Mouse (Mus musculus) liver, embryonic 11.5 days (tissue): ENCODE data around the gene Plxnb2. TPM values are rescaled to one million over a fixed set of nuclear protein-coding genes. Genes with fewer than 3 reads are reported as not detected.

ENCODE experiments used
- ATAC-seq: fragments of 200-750 bp; cut with Nextera tagmentation; replicated peaks from 2 replicates; pipeline ENCODE4 v1.8.0; 2017; ENCODE audit warnings: moderate number of reproducible peaks, mild to moderate bottlenecking, moderate TSS enrichment, moderate library complexity; ENCODE audit not compliant: low FRiP score
- DNase-seq: peaks from one replicate; pipeline ENCODE4 v3.0.0-alpha.2; 2017; ENCODE audit warnings: low spot score
- H3K27ac ChIP-seq: fragments of 300-500 bp; sonication (generic); 2 replicates; pipeline ENCODE4 v1.5.1; 2014; ENCODE audit warnings: mild to moderate bottlenecking, low read depth, low read length, control low read depth
- H3K27me3 ChIP-seq: fragments of 300-500 bp; sonication (generic); replicated peaks from 2 replicates; pipeline ENCODE4 v1.6.1; 2014; ENCODE audit warnings: low read length, mixed read lengths; ENCODE audit not compliant: control insufficient read depth, insufficient read depth
- H3K36me3 ChIP-seq: fragments of 300-500 bp; sonication (generic); 2 replicates; pipeline ENCODE4 v1.6.1; 2014; ENCODE audit warnings: mild to moderate bottlenecking, low read length, moderate library complexity, mixed read lengths; ENCODE audit not compliant: control insufficient read depth, insufficient read depth
- H3K4me1 ChIP-seq: fragments of 300-500 bp; sonication (generic); replicated peaks from 2 replicates; pipeline ENCODE4 v1.6.1; 2014; ENCODE audit warnings: low read length, mixed read lengths; ENCODE audit not compliant: control insufficient read depth, insufficient read depth
- H3K4me2 ChIP-seq: fragments of 300-500 bp; sonication (generic); 2 replicates; pipeline ENCODE4 v1.6.1; 2014; ENCODE audit warnings: mild to moderate bottlenecking, control low read depth, moderate library complexity
- H3K4me3 ChIP-seq: fragments of 300-500 bp; sonication (generic); 2 replicates; pipeline ENCODE4 v1.5.1; 2014; ENCODE audit warnings: low read depth, low read length, control low read depth
- H3K9ac ChIP-seq: fragments of 300-500 bp; sonication (generic); 2 replicates; pipeline ENCODE4 v1.6.1; 2014; ENCODE audit warnings: low read depth, low read length, control low read depth
- H3K9me3 ChIP-seq: fragments of 300-500 bp; sonication (generic); 2 replicates; pipeline ENCODE4 v1.6.1; 2016; ENCODE audit warnings: low read length, inconsistent platforms, mixed read lengths; ENCODE audit not compliant: control insufficient read depth
- WGBS: fragments of 180-500 bp; shearing (Covaris S2); extraction: QIAGEN DNeasy Blood & Tissue Kit; methylation state at CpG from one replicate; pipeline ENCODE4 v1.1.7; 2014; 5-methylcytosine and 5-hydroxymethylcytosine counted together
- polyA plus RNA-seq: library from polyadenylated mRNA; unstranded; fragments of >200 nt; fragmentation: Nextera tagmentation; extraction: Ambion mirVana; gene quantifications from 2 replicates; pipeline ENCODE4 v1.2.1, GENCODE M21; 2014

Plxnb2 gene
- polyA plus RNA-seq, 1 experiment from 2014 or later, result 78.3 TPM

- H3K27me3 ChIP-seq, result peaks cover 90% of the 10 kb centered on the region
- no peak overlapping the region for H3K4me3 ChIP-seq
- no peaks in the 10 kb centered on the region for H3K9me3 ChIP-seq
- H3K9ac ChIP-seq, result no peak overlapping the region
- H3K4me2 ChIP-seq, result no peak overlapping the region
- ATAC-seq, result no peak
- H3K36me3 ChIP-seq, result no peaks in the 10 kb centered on the region
- no peak for DNase-seq
- WGBS, result 20% methylated on average over 5 of the region's 5 CpGs
- H3K4me1 ChIP-seq, result peaks cover 5% of the 10 kb centered on the region
- H3K27ac ChIP-seq, result no peak overlapping the region
These were observed 39.1 kb downstream of the Plxnb2 start for GRCm38 (mm10) chr15:89141443-89141842.

GRCm38 (mm10) chr15:89140659-89141252 is 39.8 kb downstream of the Plxnb2 start, which contains the start of gene Mapk12:
Gene Mapk12, minus strand, starts transcription at chr15:89140703.
- Histone ChIP-seq H3K27me3 (peaks cover 85% of the 10 kb centered on the region), H3K9me3 (no peaks in the 10 kb centered on the region), H3K4me3 (peak within 1 kb of the TSS; percentile 48), H3K4me1 (peaks cover 5% of the 10 kb centered on the region), H3K27ac (no peak within 1 kb of the TSS), H3K4me2 (peak within 1 kb of the TSS; percentile 68), H3K9ac (peak within 1 kb of the TSS; percentile 35; the same call in 1 of the 2 replicates), H3K36me3 (no peaks in the 10 kb centered on the region)
- 3% methylated on average over 21 of the region's 21 CpGs for WGBS
- DNase-seq, result no peak
- ATAC-seq, result peak; percentile 43; the same call in 1 of the 2 replicates

GRCm38 (mm10) chr15:89140048-89140658 is 40.4 kb downstream of the Plxnb2 start:
- Histone ChIP-seq H3K27ac (no peak overlapping the region), H3K4me3 (peak overlapping the region; percentile 48), H3K4me2 (peak overlapping the region; percentile 68), H3K36me3 (no peaks in the 10 kb centered on the region), H3K9ac (peak overlapping the region; percentile 35; the same call in 1 of the 2 replicates), H3K9me3 (no peaks in the 10 kb centered on the region), H3K4me1 (peaks cover 5% of the 10 kb centered on the region), H3K27me3 (peaks cover 79% of the 10 kb centered on the region)
- DNase-seq (no peak), ATAC-seq (no peak)
- under 1% methylated on average over 53 of the region's 53 CpGs for WGBS

GRCm38 (mm10) chr15:89138531-89138930 is 42.1 kb downstream of the Plxnb2 start:
- Histone ChIP-seq H3K27ac (no peak overlapping the region), H3K27me3 (peaks cover 65% of the 10 kb centered on the region), H3K9me3 (no peaks in the 10 kb centered on the region), H3K4me1 (peaks cover 5% of the 10 kb centered on the region), H3K9ac (no peak overlapping the region), H3K36me3 (no peaks in the 10 kb centered on the region), H3K4me3 (no peak overlapping the region), H3K4me2 (no peak overlapping the region)
- DNase-seq (no peak), ATAC-seq (no peak)
- WGBS, result 78% methylated on average over 6 of the region's 6 CpGs

DNA sequence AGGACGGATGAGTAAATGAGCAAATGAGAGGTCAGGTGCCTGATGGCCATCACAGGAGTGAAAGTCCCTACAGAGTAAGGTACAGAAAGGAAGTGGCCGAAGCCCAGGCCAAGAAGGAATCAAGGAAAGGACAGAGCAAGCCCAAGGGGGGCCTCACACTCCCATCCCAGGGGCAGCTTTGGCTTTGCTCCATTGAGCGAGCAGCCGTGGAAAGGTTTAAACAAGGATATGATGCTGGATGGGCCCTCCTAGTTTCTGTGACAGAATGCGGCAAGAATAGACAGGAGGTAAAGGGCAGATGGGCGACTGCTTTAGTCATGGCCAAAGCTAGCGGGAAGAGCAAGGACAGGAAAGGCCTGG is 42.6 kb downstream of the Plxnb2 start:
- Histone ChIP-seq H3K36me3 (no peaks in the 10 kb centered on the region), H3K4me3 (no peak overlapping the region), H3K27me3 (peaks cover 61% of the 10 kb centered on the region), H3K9me3 (no peaks in the 10 kb centered on the region), H3K4me2 (no peak overlapping the region), H3K9ac (no peak overlapping the region), H3K27ac (no peak overlapping the region), H3K4me1 (peaks cover 5% of the 10 kb centered on the region)
- DNase-seq (no peak), ATAC-seq (no peak)
- WGBS, result 78% methylated on average over 7 of the region's 7 CpGs

DNA sequence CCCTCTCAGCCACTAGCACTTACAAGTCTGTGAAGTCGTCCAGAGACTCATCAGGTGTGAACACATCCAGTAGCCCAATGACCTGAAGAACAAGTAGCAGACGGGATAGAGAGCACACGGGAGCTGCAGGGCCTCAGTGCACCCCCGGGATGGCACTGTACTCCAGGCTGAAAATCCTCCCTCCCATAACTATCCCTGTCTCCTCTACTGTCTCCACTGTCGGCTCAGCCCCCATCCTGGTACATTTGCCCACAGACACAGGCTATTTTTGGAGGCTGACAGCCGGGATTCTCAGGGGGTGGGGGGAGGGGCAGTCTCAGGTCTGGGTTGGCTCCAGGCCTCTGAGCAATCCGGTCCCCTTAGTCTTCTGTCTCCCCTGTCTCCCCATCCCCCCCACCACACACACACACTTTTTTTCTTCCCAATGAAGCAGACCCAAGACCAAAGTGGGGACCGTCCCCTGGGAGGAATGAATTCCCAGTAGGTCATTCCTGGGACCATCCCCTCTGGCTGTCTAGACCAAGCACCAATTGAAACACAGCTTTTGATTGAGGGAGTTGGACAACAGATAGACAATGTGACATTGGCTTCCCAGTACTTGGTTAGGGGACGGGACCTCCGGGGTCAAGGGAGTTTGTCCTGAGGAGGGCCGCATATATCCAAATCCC is 43.1 kb downstream of the Plxnb2 start:
- ATAC-seq, result no peak
- no peak overlapping the region for H3K27ac ChIP-seq
- H3K4me2 ChIP-seq, result no peak overlapping the region
- H3K9me3 ChIP-seq, result no peaks in the 10 kb centered on the region
- H3K36me3 ChIP-seq, result no peaks in the 10 kb centered on the region
- H3K4me3 ChIP-seq, result no peak overlapping the region
- H3K4me1 ChIP-seq, result peaks cover 5% of the 10 kb centered on the region
- no peak for DNase-seq
- H3K9ac ChIP-seq, result no peak overlapping the region
- 70% methylated on average over 11 of the region's 11 CpGs for WGBS
- peaks cover 56% of the 10 kb centered on the region for H3K27me3 ChIP-seq

DNA sequence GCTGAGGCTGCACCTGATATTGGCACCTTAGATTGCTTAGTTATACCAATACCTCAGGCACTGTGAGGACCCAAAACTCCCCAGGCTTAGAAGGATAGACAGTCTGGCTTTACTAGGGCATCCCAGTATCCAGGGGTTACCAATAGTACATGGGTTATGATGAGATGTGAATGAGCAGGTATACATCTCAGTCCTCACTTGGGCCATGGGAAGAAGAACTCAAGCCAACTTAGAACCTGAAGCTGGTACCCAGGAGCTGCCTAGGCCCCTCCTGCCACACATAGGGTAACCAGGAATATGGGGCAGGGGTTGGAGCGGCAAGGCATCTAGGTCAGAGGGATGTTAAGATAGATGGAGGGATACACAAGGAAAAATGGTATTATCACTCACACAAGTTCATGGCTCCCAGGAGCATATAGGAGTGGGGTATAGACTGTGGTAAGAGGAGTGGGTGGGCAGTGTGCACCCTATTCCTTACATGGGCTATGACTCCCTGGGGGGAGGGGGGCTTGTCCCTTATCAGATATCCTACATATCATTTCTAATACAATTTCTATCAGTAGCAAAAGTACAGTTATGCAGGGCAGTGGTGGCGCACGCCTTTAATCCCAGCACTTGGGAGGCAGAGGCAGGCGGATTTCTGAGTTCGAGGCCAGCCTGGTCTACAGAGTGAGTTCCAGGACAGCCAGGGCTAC is 44.0 kb downstream of the Plxnb2 start:
- WGBS, result 88% methylated on average over 5 of the region's 5 CpGs
- Histone ChIP-seq H3K9ac (no peak overlapping the region), H3K36me3 (no peaks in the 10 kb centered on the region), H3K27me3 (peaks cover 46% of the 10 kb centered on the region), H3K4me3 (no peak overlapping the region), H3K4me1 (peaks cover 5% of the 10 kb centered on the region), H3K9me3 (no peaks in the 10 kb centered on the region), H3K27ac (no peak overlapping the region), H3K4me2 (no peak overlapping the region)
- no peak for DNase-seq
- ATAC-seq, result no peak

DNA sequence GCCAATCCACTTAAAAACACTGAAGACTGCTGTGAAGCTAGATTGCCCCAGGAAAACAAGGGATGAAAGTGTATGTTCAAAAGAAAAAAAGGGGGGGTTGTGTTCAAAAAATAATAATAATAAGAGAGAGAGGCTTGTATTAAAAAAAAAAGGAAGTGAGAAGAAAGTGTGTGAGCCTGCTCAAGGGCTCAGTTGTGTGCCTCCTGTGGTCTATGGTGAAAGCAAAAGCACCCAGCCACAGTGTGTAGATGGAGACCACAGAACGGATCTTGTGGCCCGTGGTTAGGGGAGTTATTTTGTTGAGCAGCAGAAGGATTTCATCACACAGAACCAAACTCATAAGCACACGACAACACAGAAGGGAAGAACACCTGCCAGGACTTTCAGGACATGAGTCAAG is 49.3 kb downstream of the Plxnb2 start:
- H3K9ac ChIP-seq, result no peak overlapping the region
- ATAC-seq (no peak), DNase-seq (no peak)
- no peak overlapping the region for H3K4me2 ChIP-seq
- WGBS, result 41% methylated on average over 3 of the region's 3 CpGs
- H3K4me3 ChIP-seq, result no peak overlapping the region
- H3K27me3 ChIP-seq, result peaks cover 2% of the 10 kb centered on the region
- peaks cover 14% of the 10 kb centered on the region for H3K4me1 ChIP-seq
- no peaks in the 10 kb centered on the region for H3K36me3 ChIP-seq
- H3K27ac ChIP-seq, result no peak overlapping the region
- H3K9me3 ChIP-seq, result no peaks in the 10 kb centered on the region
